Mouse (Mus musculus): Measurements from ENCODE around the gene Hist1h3e. TPM values are rescaled to one million over a fixed set of nuclear protein-coding genes. Genes with fewer than 3 reads are reported as not detected.
"Not testable (repeated sequence)": the region's sequence is repeated elsewhere in the genome, so short reads cannot be mapped to it uniquely, and the experiment has no call there.

The Hist1h3e gene
- total RNA-seq (2017): 50.8 and 54.4 TPM in 2 replicates

DNA sequence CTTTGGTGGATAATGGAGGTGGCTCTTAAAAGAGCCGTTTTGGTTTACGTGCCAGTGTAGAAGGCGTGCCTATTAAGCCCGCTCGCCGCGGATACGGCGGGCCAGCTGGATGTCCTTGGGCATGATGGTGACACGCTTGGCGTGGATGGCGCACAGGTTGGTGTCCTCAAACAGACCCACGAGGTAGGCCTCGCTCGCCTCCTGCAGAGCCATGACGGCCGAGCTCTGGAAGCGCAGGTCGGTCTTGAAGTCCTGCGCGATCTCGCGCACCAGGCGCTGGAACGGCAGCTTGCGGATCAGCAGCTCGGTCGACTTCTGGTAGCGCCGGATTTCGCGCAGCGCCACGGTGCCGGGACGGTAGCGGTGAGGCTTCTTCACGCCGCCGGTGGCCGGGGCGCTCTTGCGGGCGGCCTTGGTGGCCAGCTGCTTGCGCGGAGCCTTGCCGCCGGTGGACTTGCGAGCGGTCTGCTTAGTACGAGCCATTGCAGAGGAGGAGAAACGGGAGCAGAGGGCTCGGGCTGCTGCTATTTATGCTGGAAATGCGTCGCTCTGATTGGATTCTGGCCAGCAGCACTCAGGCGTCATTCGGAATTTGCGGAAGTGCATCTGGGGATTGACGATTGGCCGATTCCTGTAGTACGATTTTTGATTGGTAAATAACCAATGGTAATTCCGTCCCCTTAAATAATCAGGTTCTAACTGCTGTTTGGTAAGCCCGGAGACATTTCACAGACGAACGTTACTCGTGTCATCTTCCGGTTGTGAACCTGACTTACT, at the start of gene Hist1h3e:
TSS of gene Hist1h3e (minus strand) at position 487 of the 777 bp plus-strand sequence.
- peak; percentile 94 for ATAC-seq (ENCODE audit: extremely low read depth, insufficient number of reproducible peaks, low FRiP score, poor library complexity, severe bottlenecking)

- no peak for ATAC-seq (ENCODE audit: extremely low read depth, insufficient number of reproducible peaks, low FRiP score, poor library complexity, severe bottlenecking)
Measured at GRCm38 (mm10) chr13:23611638-23612037, 49.5 kb upstream of the Hist1h3e start.

DNA sequence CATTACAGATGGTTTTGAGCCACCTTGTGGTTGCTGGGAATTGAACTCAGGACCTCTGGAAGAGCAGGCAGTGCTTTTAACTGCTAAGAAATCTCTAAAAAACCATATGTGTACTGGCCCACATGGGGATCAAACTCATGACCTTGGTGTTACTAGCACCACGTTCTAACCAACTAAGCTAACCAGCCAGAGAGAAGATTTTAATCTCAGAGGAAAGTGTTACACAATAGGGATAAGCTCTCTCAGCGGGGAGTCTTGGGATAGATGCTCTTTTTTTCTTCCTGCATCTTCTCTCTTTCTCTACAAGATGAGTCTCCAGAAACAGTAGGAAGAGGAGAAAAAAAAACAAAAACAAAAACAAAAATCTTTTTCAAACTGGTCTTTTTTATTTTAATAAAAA, 48.2 kb upstream of the Hist1h3e start:
- no peak for ATAC-seq (ENCODE audit: extremely low read depth, insufficient number of reproducible peaks, low FRiP score, poor library complexity, severe bottlenecking)

DNA sequence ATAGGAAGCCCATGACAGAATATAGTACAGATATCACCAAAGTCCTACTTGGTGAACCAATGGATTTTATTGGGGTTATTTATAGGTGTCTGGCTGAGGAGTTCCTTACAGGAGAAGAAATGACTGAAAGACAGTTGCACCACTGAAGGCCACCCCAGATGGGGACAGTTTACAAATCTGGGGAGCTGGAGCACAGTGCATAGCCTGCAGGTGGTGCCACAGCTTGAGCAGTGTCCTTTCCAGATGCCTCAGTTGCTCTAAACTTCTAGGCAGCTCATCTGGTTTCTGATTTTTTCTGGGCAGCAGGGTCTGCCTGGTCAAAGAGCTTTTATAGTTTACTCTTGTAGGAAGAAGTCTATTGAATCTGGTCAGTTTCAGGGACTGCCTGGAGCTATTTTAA, 47.7 kb upstream of the Hist1h3e start:
- ATAC-seq (ENCODE audit: extremely low read depth, insufficient number of reproducible peaks, low FRiP score, poor library complexity, severe bottlenecking): no peak

- ATAC-seq (ENCODE audit: extremely low read depth, insufficient number of reproducible peaks, low FRiP score, poor library complexity, severe bottlenecking): no peak
Measured at GRCm38 (mm10) chr13:23609209-23609608, 47.0 kb upstream of the Hist1h3e start.

DNA sequence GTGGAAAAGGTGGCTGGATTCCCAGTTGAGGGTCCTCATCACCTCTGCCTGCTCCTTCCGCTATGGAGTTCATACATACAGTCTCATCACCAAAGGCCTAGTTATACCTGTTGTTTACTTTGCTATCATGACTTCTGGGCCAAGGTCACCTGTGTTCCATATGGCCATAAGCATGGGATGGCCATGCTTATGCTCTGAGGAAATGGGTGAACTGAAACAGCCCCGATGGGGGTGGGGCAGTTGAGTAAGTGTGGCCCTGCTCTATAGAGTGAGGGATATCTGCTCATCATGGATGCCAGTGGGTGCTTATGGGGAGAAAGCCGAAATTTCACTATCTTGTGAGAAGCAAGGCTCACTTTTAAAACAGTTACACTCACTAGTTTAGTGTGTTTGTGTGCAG, 42.9 kb upstream of the Hist1h3e start:
- no peak for ATAC-seq (ENCODE audit: extremely low read depth, insufficient number of reproducible peaks, low FRiP score, poor library complexity, severe bottlenecking)

DNA sequence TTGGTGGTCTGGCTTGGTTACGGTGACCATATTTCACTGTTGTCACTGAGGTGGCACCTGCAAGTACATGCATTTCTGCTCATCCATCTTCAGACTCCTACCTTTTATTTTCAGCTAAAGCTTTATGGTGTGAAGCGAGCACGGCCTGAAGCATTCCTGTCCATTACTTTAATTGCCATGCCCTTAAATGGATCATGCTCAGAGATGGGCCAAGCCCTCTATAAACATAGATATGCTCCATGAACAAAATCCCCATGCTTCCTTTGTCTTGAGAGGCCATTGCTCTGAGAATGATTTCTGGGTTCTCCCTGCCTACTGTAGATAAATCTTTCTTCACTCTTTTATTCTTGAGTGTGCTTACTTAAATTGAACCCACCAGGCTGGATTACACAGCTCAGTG, 42.3 kb upstream of the Hist1h3e start:
- no peak for ATAC-seq (ENCODE audit: extremely low read depth, insufficient number of reproducible peaks, low FRiP score, poor library complexity, severe bottlenecking)

- ATAC-seq (ENCODE audit: extremely low read depth, insufficient number of reproducible peaks, low FRiP score, poor library complexity, severe bottlenecking): no peak
Measured at GRCm38 (mm10) chr13:23603182-23603699, 41.1 kb upstream of the Hist1h3e start.

DNA sequence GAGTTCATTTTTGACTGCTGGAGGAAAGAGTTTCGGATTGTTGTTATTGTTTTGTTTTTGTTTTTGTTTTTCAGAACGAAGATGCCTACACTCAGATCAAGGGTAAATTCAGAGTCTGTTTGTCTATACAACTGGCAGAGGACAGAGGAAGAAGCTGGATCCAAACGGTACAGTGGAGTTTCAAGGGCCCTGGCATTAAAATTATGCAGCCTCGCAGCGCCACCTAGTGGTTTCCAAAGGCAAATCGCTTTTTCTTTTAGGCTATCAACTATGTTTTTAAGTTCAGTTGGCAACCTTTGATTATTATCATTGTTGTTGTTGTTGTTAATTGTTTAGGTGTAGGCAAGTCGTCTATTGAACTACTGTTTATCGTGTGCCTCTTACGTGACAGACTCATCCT, 35.8 kb upstream of the Hist1h3e start:
- peak; percentile 76; the same call in 1 of the 2 replicates for ATAC-seq (ENCODE audit: extremely low read depth, insufficient number of reproducible peaks, low FRiP score, poor library complexity, severe bottlenecking)

DNA sequence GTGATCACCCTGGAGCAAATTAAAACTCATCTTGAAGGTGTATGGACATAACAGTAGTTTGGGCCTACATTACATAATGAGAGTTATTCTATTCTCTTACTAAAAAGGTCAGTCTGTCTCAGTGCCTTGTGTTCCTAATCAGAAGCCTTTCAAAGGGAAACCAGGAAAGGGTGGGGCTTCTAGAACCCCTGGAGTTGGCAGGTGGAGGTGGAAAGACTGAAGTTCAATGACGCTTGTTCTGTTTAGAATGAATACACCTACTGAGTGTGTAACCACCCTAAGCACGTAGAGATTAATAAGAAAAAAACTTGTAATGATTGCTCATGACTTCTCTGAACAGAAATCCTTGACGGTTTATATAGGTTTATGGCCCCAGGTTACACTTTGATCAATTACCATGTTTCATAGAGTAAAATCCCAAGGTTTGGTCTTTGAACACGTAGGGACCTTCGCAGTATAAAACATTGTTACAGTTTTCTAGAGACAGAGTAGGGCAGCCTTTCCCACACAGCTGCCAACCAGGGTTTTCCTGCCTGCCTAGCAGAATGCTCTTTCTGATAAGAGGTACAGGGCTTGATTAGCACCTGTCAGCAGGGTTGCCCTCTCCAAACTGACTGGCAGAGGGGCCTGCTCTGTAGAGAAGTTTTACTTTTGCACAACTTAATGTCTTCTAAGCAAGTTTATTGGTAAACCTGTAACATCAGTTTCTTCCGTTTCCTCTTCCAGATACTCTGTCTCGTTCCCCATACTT, 33.6 kb upstream of the Hist1h3e start:
- no peak for ATAC-seq (ENCODE audit: extremely low read depth, insufficient number of reproducible peaks, low FRiP score, poor library complexity, severe bottlenecking)

- ATAC-seq (ENCODE audit: extremely low read depth, insufficient number of reproducible peaks, low FRiP score, poor library complexity, severe bottlenecking): no peak
Measured at GRCm38 (mm10) chr13:23595185-23595584, 33.0 kb upstream of the Hist1h3e start.

DNA sequence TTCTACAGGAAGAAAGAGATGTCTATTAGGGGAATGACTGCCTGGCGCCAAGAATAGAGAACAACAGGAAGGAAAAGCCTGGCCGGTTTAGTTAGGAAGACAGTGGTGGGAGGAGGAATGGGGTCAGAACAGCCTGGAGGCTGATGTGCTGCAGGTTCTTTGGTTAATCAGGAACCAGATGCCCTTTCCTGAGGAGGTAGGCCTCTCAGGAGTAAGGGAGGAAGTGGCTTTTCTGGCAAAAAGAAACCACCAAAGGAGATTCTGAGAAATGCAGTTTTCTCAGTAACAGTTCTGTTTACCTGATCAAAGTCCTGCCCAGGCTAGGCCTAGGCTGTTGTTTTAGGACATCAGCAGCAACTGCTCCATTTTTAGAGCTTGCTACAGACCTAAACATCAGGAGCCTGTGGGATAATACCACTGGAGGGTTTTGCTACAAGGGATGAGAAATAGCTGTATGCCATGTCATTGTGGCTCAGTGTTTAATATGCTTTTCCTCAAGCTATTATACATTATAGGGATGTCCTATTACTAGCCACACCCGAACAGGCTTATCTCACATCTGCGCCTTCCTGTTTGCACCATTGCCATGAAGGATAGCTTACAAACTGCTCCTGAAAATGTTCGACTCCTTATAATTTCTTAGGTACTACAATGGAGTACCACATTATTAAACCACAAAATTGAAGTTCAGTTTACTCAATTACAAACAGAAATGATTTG, 31.0 kb upstream of the Hist1h3e start:
- no peak for ATAC-seq (ENCODE audit: extremely low read depth, insufficient number of reproducible peaks, low FRiP score, poor library complexity, severe bottlenecking)

- no peak for ATAC-seq (ENCODE audit: extremely low read depth, insufficient number of reproducible peaks, low FRiP score, poor library complexity, severe bottlenecking)
Measured at GRCm38 (mm10) chr13:23592614-23593013, 30.4 kb upstream of the Hist1h3e start.

DNA sequence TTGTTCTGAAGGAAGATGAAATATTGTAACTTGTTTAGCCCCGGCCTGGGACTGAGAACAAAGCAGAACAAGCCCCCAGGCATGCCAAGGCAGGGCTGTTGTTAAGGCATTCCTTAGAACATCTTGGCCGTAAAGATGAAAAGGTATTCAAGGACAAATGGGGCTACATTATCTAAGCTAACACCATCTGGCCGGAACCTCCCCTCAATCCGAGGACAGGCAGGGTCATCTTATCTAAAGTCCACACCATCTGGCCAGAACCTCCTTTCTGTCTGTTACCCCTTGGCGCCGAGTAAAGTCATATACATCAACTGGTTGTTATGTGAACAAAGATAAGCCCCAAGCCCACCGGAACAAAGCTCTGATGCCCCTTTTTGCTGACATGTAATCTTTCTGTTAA, 29.7 kb upstream of the Hist1h3e start:
- ATAC-seq (ENCODE audit: extremely low read depth, insufficient number of reproducible peaks, low FRiP score, poor library complexity, severe bottlenecking): not testable (repeated sequence)

- ATAC-seq (ENCODE audit: extremely low read depth, insufficient number of reproducible peaks, low FRiP score, poor library complexity, severe bottlenecking): no peak
Measured at GRCm38 (mm10) chr13:23591206-23591605, 29.0 kb upstream of the Hist1h3e start.

GRCm38 (mm10) chr13:23586940-23587225, 24.7 kb upstream of the Hist1h3e start:
- ATAC-seq (ENCODE audit: extremely low read depth, insufficient number of reproducible peaks, low FRiP score, poor library complexity, severe bottlenecking): no peak

- no peak for ATAC-seq (ENCODE audit: extremely low read depth, insufficient number of reproducible peaks, low FRiP score, poor library complexity, severe bottlenecking)
Measured at GRCm38 (mm10) chr13:23586099-23586939, 24.1 kb upstream of the Hist1h3e start.

GRCm38 (mm10) chr13:23585442-23586098, 23.4 kb upstream of the Hist1h3e start:
- ATAC-seq (ENCODE audit: extremely low read depth, insufficient number of reproducible peaks, low FRiP score, poor library complexity, severe bottlenecking): peak; percentile 86
